Mouse (Mus musculus): ENCODE results near the gene Drd3.

GRCm38 (mm10) chr16:43860624-43861023 is 106.8 kb downstream of the Drd3 start:
- no peak for TF ChIP-seq CTCF (IDR thresholded peaks at IDR 0.05; ENCODE audit: low read depth, low read length)
- TF ChIP-seq GATA1 (IDR thresholded peaks at IDR 0.05; ENCODE audit: borderline replicate concordance, low read length), result no peak
- TF ChIP-seq TAL1 (conservative IDR thresholded peaks at IDR 0.05; ENCODE audit: low read depth, low read length), result no peak
- TF ChIP-seq POLR2AphosphoS5 (IDR thresholded peaks at IDR 0.05; ENCODE audit: insufficient replicate concordance, low read depth, low read length), result no peak
- no peak for TF ChIP-seq GATA2 (IDR thresholded peaks at IDR 0.05; ENCODE audit: borderline replicate concordance, low read depth, low read length)

All from G1E (cell line).